Mouse (Mus musculus): ENCODE data around the gene Slit3.

DNA sequence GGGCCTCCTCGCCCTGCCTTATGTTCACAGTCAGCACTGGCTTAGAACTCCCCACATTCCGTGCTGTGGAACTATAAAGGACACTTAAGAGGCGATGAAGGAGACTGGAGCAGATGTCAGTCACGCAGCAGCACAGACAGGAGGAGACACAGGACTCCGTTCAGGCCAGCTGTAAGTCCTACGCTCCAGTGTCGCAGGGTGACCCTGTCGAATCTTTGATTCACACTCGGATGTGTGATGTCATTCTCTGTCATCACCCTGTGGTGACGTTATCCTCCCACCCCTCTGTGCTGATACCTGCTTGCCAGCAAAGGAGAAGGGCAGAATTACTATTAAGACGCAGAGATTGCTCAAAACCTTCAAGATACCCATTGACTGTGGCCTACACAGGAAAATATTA is 448.9 kb downstream of the Slit3 start:
- TF ChIP-seq POLR2A (IDR thresholded peaks at IDR 0.05; ENCODE audit: control insufficient read depth, extremely low read depth, insufficient read depth, low read length, poor library complexity) (no peak), CTCF (IDR thresholded peaks at IDR 0.05; ENCODE audit: borderline replicate concordance, control insufficient read depth, extremely low read depth, insufficient read depth, low read length, poor library complexity) (no peak)

Measured in thymus, adult 2 months (tissue).